Mouse (Mus musculus) embryonic facial prominence, embryonic 15.5 days (tissue): ENCODE data around the gene Fam126a. TPM values are rescaled to one million over a fixed set of nuclear protein-coding genes. Genes with fewer than 3 reads are reported as not detected.
A peak's percentile ranks its signal among the peaks of the same experiment; 100 is the strongest.

Source experiments
- ATAC-seq: fragments of 200-750 bp; cut with Nextera tagmentation; 2 replicates; pipeline ENCODE4 v1.8.0; 2017; ENCODE audit warnings: low read depth, moderate TSS enrichment; ENCODE audit not compliant: insufficient number of reproducible peaks, low FRiP score, low TSS enrichment
- H3K27ac ChIP-seq: fragments of 300-500 bp; sonication (generic); replicated peaks from 2 replicates; pipeline ENCODE4 v1.5.1; 2015; ENCODE audit warnings: mild to moderate bottlenecking, inconsistent platforms
- H3K27me3 ChIP-seq: fragments of 300-500 bp; sonication (generic); 2 replicates; pipeline ENCODE4 v1.6.1; 2015; ENCODE audit warnings: inconsistent platforms
- H3K36me3 ChIP-seq: fragments of 300-500 bp; sonication (generic); 2 replicates; pipeline ENCODE4 v1.6.1; 2015; ENCODE audit warnings: mild to moderate bottlenecking, inconsistent platforms
- H3K4me1 ChIP-seq: fragments of 300-500 bp; sonication (generic); 2 replicates; pipeline ENCODE4 v1.6.1; 2015; ENCODE audit warnings: inconsistent platforms
- H3K4me2 ChIP-seq: fragments of 300-500 bp; sonication (generic); replicated peaks from 2 replicates; pipeline ENCODE4 v1.6.1; 2015; ENCODE audit warnings: mild to moderate bottlenecking, inconsistent platforms
- H3K4me3 ChIP-seq: fragments of 300-500 bp; sonication (generic); replicated peaks from 2 replicates; pipeline ENCODE4 v1.5.1; 2015; ENCODE audit warnings: mild to moderate bottlenecking, inconsistent platforms
- H3K9ac ChIP-seq: fragments of 300-500 bp; sonication (generic); 2 replicates; pipeline ENCODE4 v1.6.1; 2015; ENCODE audit warnings: inconsistent platforms
- H3K9me3 ChIP-seq: fragments of 300-500 bp; sonication (generic); replicated peaks from 2 replicates; pipeline ENCODE4 v1.6.1; 2016; ENCODE audit warnings: inconsistent platforms
- WGBS: fragments of 180-500 bp; shearing (Covaris S2); methylation state at CpG from one replicate; pipeline ENCODE4 v1.1.7; 2015; 5-methylcytosine and 5-hydroxymethylcytosine counted together
- polyA plus RNA-seq: library from polyadenylated mRNA; unstranded; fragments of >200 nt; fragmentation: Nextera tagmentation; extraction: Ambion mirVana; gene quantifications from 2 replicates; pipeline ENCODE4 v1.2.1, GENCODE M21; 2015

Fam126a gene
- polyA plus RNA-seq: 25.4 and 28.6 TPM in 2 replicates

- Histone ChIP-seq H3K9me3 (no peaks in the 10 kb centered on the region), H3K4me3 (peak within 1 kb of the TSS; percentile 61), H3K27ac (peak within 1 kb of the TSS; percentile 86), H3K27me3 (no peaks in the 10 kb centered on the region), H3K4me1 (peaks cover 6% of the 10 kb centered on the region), H3K36me3 (no peaks in the 10 kb centered on the region), H3K4me2 (peak within 1 kb of the TSS; percentile 67), H3K9ac (peak within 1 kb of the TSS; percentile 75)
- peak; percentile 100 for ATAC-seq
- WGBS: under 1% methylated on average over 16 of the region's 16 CpGs
These were observed at the start of gene Fam126a for GRCm38 (mm10) chr5:24030579-24030969. Fam126a (minus strand) TSS chr5:24030690.

DNA sequence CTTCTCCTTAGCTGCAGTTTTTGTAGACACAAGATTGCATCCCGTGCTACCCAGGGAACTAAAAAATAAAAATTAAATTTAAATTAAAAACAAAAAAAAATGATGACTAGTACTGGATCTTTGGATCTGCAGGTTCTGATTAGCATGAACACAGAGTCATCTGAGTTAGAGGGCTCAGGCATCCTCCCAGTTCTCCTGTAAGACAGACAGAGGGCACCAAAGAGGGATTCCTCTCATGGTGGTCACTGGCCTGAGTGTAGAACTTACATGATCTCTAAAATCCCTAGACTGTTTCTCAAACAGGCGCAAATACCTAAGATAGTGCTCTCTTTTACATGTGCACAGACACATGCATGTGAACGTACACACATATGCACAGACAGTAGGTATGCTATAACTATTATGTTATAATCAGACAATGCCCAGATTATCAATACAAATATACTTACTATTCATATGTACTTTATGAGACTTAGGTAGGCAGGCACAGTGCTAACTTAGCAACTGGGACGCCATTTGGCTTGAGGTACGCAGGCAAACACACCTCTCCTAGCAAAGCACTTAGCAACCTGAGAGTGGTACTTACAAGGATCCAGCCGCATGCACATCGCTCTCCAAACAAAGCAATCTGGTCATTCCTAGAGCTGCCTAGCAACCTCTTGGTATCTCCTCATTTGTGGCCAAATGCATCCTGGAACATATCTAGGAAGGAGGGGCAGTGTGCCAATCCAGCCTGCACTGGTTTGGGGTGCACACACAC, 48.1 kb upstream of the Fam126a start:
- WGBS: 84% methylated on average over 7 of the region's 7 CpGs
- H3K9ac ChIP-seq: no peak overlapping the region
- no peak for ATAC-seq
- no peaks in the 10 kb centered on the region for H3K36me3 ChIP-seq
- no peaks in the 10 kb centered on the region for H3K9me3 ChIP-seq
- H3K27me3 ChIP-seq: no peaks in the 10 kb centered on the region
- no peak overlapping the region for H3K27ac ChIP-seq
- H3K4me1 ChIP-seq: no peaks in the 10 kb centered on the region
- H3K4me2 ChIP-seq: no peak overlapping the region
- no peak overlapping the region for H3K4me3 ChIP-seq

GRCm38 (mm10) chr5:24077739-24078306, 47.3 kb upstream of the Fam126a start:
- no peak overlapping the region for H3K9ac ChIP-seq
- no peaks in the 10 kb centered on the region for H3K9me3 ChIP-seq
- H3K36me3 ChIP-seq: no peaks in the 10 kb centered on the region
- peak overlapping the region; percentile 32 for H3K4me3 ChIP-seq
- no peak overlapping the region for H3K27ac ChIP-seq
- H3K4me2 ChIP-seq: peak overlapping the region; percentile 46
- no peaks in the 10 kb centered on the region for H3K4me1 ChIP-seq
- no peaks in the 10 kb centered on the region for H3K27me3 ChIP-seq
- no peak for ATAC-seq
- 14% methylated on average over 7 of the region's 7 CpGs for WGBS

GRCm38 (mm10) chr5:24076986-24077718, 46.7 kb upstream of the Fam126a start:
- 2% methylated on average over 15 of the region's 15 CpGs for WGBS
- peak; percentile 82; the same call in 1 of the 2 replicates for ATAC-seq
- H3K4me1 ChIP-seq: no peaks in the 10 kb centered on the region
- H3K4me3 ChIP-seq: peak overlapping the region; percentile 32
- no peaks in the 10 kb centered on the region for H3K36me3 ChIP-seq
- no peaks in the 10 kb centered on the region for H3K9me3 ChIP-seq
- H3K4me2 ChIP-seq: peak overlapping the region; percentile 46
- H3K9ac ChIP-seq: 0 out of 2 replicates have a peak overlapping the region, but pooled peaks have one; percentile 1
- no peak overlapping the region for H3K27ac ChIP-seq
- no peaks in the 10 kb centered on the region for H3K27me3 ChIP-seq

- no peaks in the 10 kb centered on the region for H3K4me1 ChIP-seq
- H3K27me3 ChIP-seq: no peaks in the 10 kb centered on the region
- H3K4me3 ChIP-seq: no peak overlapping the region
- H3K4me2 ChIP-seq: no peak overlapping the region
- H3K9me3 ChIP-seq: no peaks in the 10 kb centered on the region
- ATAC-seq: no peak
- H3K9ac ChIP-seq: no peak overlapping the region
- WGBS: 52% methylated on average over 6 of the region's 6 CpGs
- H3K27ac ChIP-seq: no peak overlapping the region
- H3K36me3 ChIP-seq: no peaks in the 10 kb centered on the region
These were observed 41.5 kb upstream of the Fam126a start for GRCm38 (mm10) chr5:24072031-24072430.

DNA sequence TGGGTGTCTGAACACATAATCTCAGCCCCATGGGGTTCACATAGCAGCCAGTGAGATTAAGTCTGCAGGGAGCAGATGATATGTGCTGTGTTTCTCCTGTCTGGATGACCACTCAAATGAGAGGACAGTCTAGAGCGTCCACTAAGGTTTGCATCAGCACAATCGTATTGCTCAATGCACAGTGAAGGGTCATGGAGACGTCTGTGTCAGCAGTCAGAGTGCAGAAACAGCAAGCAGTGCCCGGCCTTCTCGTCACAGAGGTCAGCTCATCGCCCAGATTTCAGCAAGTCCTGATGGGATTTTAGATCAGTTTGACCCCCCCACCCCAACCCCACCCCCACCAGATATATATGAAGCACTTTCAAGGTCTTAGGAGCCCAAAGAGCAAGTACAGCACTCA, 38.5 kb upstream of the Fam126a start:
- H3K36me3 ChIP-seq: no peaks in the 10 kb centered on the region
- ATAC-seq: no peak
- no peak overlapping the region for H3K9ac ChIP-seq
- 82% methylated on average over 6 of the region's 6 CpGs for WGBS
- no peak overlapping the region for H3K27ac ChIP-seq
- no peak overlapping the region for H3K4me3 ChIP-seq
- no peaks in the 10 kb centered on the region for H3K9me3 ChIP-seq
- H3K4me1 ChIP-seq: no peaks in the 10 kb centered on the region
- H3K4me2 ChIP-seq: no peak overlapping the region
- no peaks in the 10 kb centered on the region for H3K27me3 ChIP-seq

GRCm38 (mm10) chr5:24063545-24063944, 33.1 kb upstream of the Fam126a start:
- Histone ChIP-seq H3K27ac (no peak overlapping the region), H3K9me3 (no peaks in the 10 kb centered on the region), H3K9ac (no peak overlapping the region), H3K4me2 (no peak overlapping the region), H3K27me3 (no peaks in the 10 kb centered on the region), H3K4me3 (no peak overlapping the region), H3K4me1 (no peaks in the 10 kb centered on the region), H3K36me3 (no peaks in the 10 kb centered on the region)
- no peak for ATAC-seq
- 70% methylated on average over 4 of the region's 4 CpGs for WGBS

GRCm38 (mm10) chr5:24063034-24063433, 32.5 kb upstream of the Fam126a start:
- Histone ChIP-seq H3K27ac (no peak overlapping the region), H3K4me2 (no peak overlapping the region), H3K27me3 (no peaks in the 10 kb centered on the region), H3K36me3 (no peaks in the 10 kb centered on the region), H3K9ac (no peak overlapping the region), H3K4me1 (no peaks in the 10 kb centered on the region), H3K9me3 (no peaks in the 10 kb centered on the region), H3K4me3 (no peak overlapping the region)
- 80% methylated on average over 6 of the region's 6 CpGs for WGBS
- ATAC-seq: no peak

GRCm38 (mm10) chr5:24060949-24061348, 30.5 kb upstream of the Fam126a start:
- ATAC-seq: no peak
- Histone ChIP-seq H3K36me3 (no peaks in the 10 kb centered on the region), H3K27me3 (no peaks in the 10 kb centered on the region), H3K4me1 (no peaks in the 10 kb centered on the region), H3K4me3 (no peak overlapping the region), H3K4me2 (no peak overlapping the region), H3K9me3 (no peaks in the 10 kb centered on the region), H3K9ac (no peak overlapping the region), H3K27ac (no peak overlapping the region)
- 58% methylated on average over 3 of the region's 3 CpGs for WGBS

GRCm38 (mm10) chr5:24057592-24057991, 27.1 kb upstream of the Fam126a start:
- H3K4me3 ChIP-seq: no peak overlapping the region
- 64% methylated on average over 3 of the region's 3 CpGs for WGBS
- H3K4me2 ChIP-seq: no peak overlapping the region
- peaks cover 10% of the 10 kb centered on the region; the same call in 1 of the 2 replicates for H3K4me1 ChIP-seq
- peaks cover 5% of the 10 kb centered on the region; the same call in 1 of the 2 replicates for H3K9me3 ChIP-seq
- H3K9ac ChIP-seq: no peak overlapping the region
- ATAC-seq: no peak
- no peak overlapping the region for H3K27ac ChIP-seq
- no peaks in the 10 kb centered on the region for H3K27me3 ChIP-seq
- no peaks in the 10 kb centered on the region for H3K36me3 ChIP-seq

- WGBS: 65% methylated on average over 2 of the region's 2 CpGs
- H3K27me3 ChIP-seq: no peaks in the 10 kb centered on the region
- H3K27ac ChIP-seq: no peak overlapping the region
- no peak for ATAC-seq
- no peaks in the 10 kb centered on the region for H3K36me3 ChIP-seq
- no peak overlapping the region for H3K4me3 ChIP-seq
- peaks cover 5% of the 10 kb centered on the region; the same call in 1 of the 2 replicates for H3K9me3 ChIP-seq
- no peak overlapping the region for H3K9ac ChIP-seq
- H3K4me2 ChIP-seq: no peak overlapping the region
- H3K4me1 ChIP-seq: peaks cover 10% of the 10 kb centered on the region; the same call in 1 of the 2 replicates
These were observed 26.4 kb upstream of the Fam126a start for GRCm38 (mm10) chr5:24056865-24057264.
